Mouse (Mus musculus): ENCODE data around the gene Zfp536. TPM values are rescaled to one million over a fixed set of nuclear protein-coding genes. Genes with fewer than 3 reads are reported as not detected.

Gene Zfp536
- total and polyA plus RNA-seq, 3 experiments, result not detected

DNA sequence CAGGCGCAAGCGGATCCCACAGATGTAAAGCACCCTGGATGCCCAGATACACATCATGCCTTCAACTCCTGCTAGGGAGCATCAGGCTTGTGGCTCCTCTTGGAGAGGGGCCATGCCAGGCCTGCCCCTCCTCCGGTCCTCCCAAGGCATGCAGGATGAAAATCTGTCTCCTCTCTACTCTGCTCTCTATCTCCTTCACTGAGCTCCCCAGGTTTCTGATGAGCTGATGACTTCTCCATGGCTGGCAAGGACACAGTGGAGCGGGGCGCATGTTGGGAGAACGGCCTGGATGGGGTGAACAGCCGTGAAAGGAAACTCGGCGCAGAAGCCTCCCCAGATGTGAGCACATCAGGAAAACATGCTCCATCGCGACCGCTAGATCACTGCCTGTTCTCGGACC lies 186.7 kb downstream of the Zfp536 start:
- Histone ChIP-seq H3K27ac (ENCODE audit: insufficient read depth, low read depth) (no peak overlapping the region), H3K79me2 (replicated peaks; ENCODE audit: control insufficient read depth, extremely low read depth, insufficient read depth, poor library complexity, severe bottlenecking) (no peaks in the 10 kb centered on the region), H3K36me3 (replicated peaks in 1 of 2; ENCODE audit: control insufficient read depth in 1 of 2, insufficient read depth in 1 of 2, low read length in 1 of 2) (no peaks in the 10 kb centered on the region), H3K4me1 (ENCODE audit: control insufficient read depth in 1 of 2, insufficient read depth in 2 of 2) (no peaks in the 10 kb centered on the region), H3K4me3 (replicated peaks in 1 of 3; ENCODE audit: low read depth in 2 of 3, low read length in 2 of 3, poor library complexity in 1 of 3) (no peak overlapping the region), H3K9me3 (replicated peaks; ENCODE audit: low read length) (peaks cover 70% of the 10 kb centered on the region), H3K9ac (ENCODE audit: insufficient read depth, low read depth) (no peak overlapping the region), H3K27me3 (replicated peaks) (no peaks in the 10 kb centered on the region), H3K4me2 (ENCODE audit: insufficient read depth, low read depth, poor library complexity, severe bottlenecking) (no peak overlapping the region)
- no peak for TF ChIP-seq TBP (conservative IDR thresholded peaks at IDR 0.05; ENCODE audit: low read depth, low read length)
- no peak for TF ChIP-seq UBTF (IDR thresholded peaks at IDR 0.05; ENCODE audit: low read depth, low read length)
- no peak for TF ChIP-seq EP300 (IDR thresholded peaks at IDR 0.05; ENCODE audit: low read length)
- TF ChIP-seq SMC3 (IDR thresholded peaks at IDR 0.05; ENCODE audit: low read depth, low read length), result no peak
- no peak for TF ChIP-seq RAD21 (IDR thresholded peaks at IDR 0.05; ENCODE audit: low read depth, low read length)
- no peak for TF ChIP-seq IRF4 (IDR thresholded peaks at IDR 0.05; ENCODE audit: low read depth, low read length)
- TF ChIP-seq MAZ (IDR thresholded peaks at IDR 0.05; ENCODE audit: low read depth, low read length), result no peak
- no peak for TF ChIP-seq MEF2A (IDR thresholded peaks at IDR 0.05; ENCODE audit: borderline replicate concordance, low read depth, low read length)
- no peak for TF ChIP-seq MYC (IDR thresholded peaks at IDR 0.05; ENCODE audit: low read depth, low read length)
- TF ChIP-seq MAFK (IDR thresholded peaks at IDR 0.05; ENCODE audit: insufficient replicate concordance, low read length), result no peak
- TF ChIP-seq RCOR1 (conservative IDR thresholded peaks at IDR 0.05; ENCODE audit: low read depth, low read length), result no peak
- no peak for TF ChIP-seq ZC3H11A (IDR thresholded peaks at IDR 0.05; ENCODE audit: low read depth, low read length)
- TF ChIP-seq ZNF384 (IDR thresholded peaks at IDR 0.05; ENCODE audit: low read depth, low read length), result no peak
- no peak for TF ChIP-seq PAX5 (IDR thresholded peaks at IDR 0.05; ENCODE audit: low read length)
- TF ChIP-seq BHLHE40 (IDR thresholded peaks at IDR 0.05; ENCODE audit: low read depth, low read length), result no peak
- no peak for TF ChIP-seq TCF12 (IDR thresholded peaks at IDR 0.05; ENCODE audit: low read depth, low read length)
- no peak for TF ChIP-seq ELF1 (IDR thresholded peaks at IDR 0.05; ENCODE audit: low read depth, low read length)
- no peak for TF ChIP-seq JUND (conservative IDR thresholded peaks at IDR 0.05; ENCODE audit: low read depth, low read length)
- in situ Hi-C loops (cut with MboI; ENCODE audit: low pct_ligation_motif_present, low pct_unique_long_range_greater_than_20kb, low sequenced_read_pairs), result no loop called here
- no peak for DNase-seq (ENCODE audit: extremely low read depth)
- dilution Hi-C loops (cut with MboI; ENCODE audit: extremely low pct_ligation_motif_present, extremely low pct_unique_long_range_greater_than_20kb, low sequenced_read_pairs), result no loop called here

DNA sequence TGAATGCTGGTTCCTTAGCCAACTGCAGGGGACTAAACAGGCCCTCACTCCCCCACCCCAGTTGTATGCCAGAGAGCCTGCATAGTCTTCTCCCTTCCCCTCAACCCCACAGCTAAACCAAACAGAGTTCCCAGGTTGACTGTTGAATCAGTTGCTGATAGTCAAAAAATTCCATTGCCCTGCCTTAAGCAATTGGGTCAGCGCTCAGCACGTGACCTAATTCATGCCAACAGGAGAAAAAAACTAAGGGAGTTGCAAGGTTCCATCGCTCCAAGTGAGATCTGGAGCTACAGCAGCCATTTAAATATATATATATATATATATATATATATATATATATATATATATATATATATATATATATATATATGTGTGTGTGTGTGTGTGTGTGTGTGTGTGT lies 192.2 kb downstream of the Zfp536 start:
- in situ Hi-C loops (cut with MboI; ENCODE audit: low pct_ligation_motif_present, low pct_unique_long_range_greater_than_20kb, low sequenced_read_pairs) (no loop called here), dilution Hi-C loops (cut with MboI; ENCODE audit: extremely low pct_ligation_motif_present, extremely low pct_unique_long_range_greater_than_20kb, low sequenced_read_pairs) (no loop called here)
- Histone ChIP-seq H3K27me3 (replicated peaks) (no peaks in the 10 kb centered on the region), H3K9ac (ENCODE audit: insufficient read depth, low read depth) (no peak overlapping the region), H3K27ac (ENCODE audit: insufficient read depth, low read depth) (no peak overlapping the region), H3K4me2 (ENCODE audit: insufficient read depth, low read depth, poor library complexity, severe bottlenecking) (no peak overlapping the region), H3K4me3 (replicated peaks in 1 of 3; ENCODE audit: low read depth in 2 of 3, low read length in 2 of 3, poor library complexity in 1 of 3) (no peak overlapping the region), H3K4me1 (ENCODE audit: control insufficient read depth in 1 of 2, insufficient read depth in 2 of 2) (no peaks in the 10 kb centered on the region), H3K36me3 (replicated peaks in 1 of 2; ENCODE audit: control insufficient read depth in 1 of 2, insufficient read depth in 1 of 2, low read length in 1 of 2) (no peaks in the 10 kb centered on the region), H3K79me2 (replicated peaks; ENCODE audit: control insufficient read depth, extremely low read depth, insufficient read depth, poor library complexity, severe bottlenecking) (no peaks in the 10 kb centered on the region), H3K9me3 (replicated peaks; ENCODE audit: low read length) (peaks cover 86% of the 10 kb centered on the region)
- TF ChIP-seq NRF1 (IDR thresholded peaks at IDR 0.05; ENCODE audit: low read depth, low read length), result no peak
- no peak for TF ChIP-seq MAX (IDR thresholded peaks at IDR 0.05; ENCODE audit: low read length)
- DNase-seq (ENCODE audit: extremely low read depth), result no peak

All from CH12.LX (cell line).